In the genomic region with DNA sequence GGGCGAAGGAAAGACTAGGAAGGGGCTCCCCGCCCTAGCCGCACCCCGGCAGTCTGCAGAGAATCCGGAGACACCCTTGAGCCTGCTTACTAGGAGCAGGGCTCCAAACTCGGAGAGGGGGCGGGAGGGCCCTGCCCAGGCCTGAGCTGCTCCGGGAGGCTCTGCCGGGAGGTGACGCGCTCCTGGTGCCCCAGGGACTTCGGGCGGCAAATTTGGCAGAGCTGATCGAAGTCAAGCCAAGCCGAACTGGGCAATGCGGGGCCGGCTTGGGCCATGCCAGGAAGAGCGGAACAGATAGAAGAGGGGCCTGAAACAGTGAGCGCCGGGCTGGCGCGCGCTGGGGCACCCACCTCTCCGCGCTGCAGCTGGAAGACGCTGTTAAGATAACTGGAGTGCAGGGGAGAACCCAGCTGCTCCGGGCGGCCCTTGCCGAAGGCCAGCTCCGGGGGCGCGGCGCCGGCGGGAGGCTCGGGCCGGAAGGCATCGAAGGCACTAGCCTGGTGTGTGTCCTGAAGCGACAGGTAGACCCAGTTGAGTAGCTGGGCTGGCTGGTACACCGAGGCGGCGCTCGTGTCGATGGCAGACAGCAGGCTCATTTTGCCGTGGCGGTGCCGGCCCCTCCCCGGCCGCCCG, we compare ENCODE assay signal across 7 mouse cellular contexts. TPM values are rescaled to one million over a fixed set of nuclear protein-coding genes. Genes with fewer than 3 reads are reported as not detected.
DNase-seq lines count a peak whose midpoint lies in the region; ATAC-seq lines count a peak whose summit lies in the region.

No protein-coding gene starts in this region.

- H3K4me2 ChIP-seq in kidney, embryonic 15.5 days = peak overlapping the region; percentile 93
- peak overlapping the region; percentile 93 for H3K4me2 ChIP-seq in stomach, embryonic 15.5 days

- peak; percentile 59 for DNase-seq in B cell, adult 2 months
- DNase-seq in ES-CJ7 (ENCODE audit: low read depth, low spot score) = peak; percentile 41
- peak; percentile 55 for DNase-seq in embryo, embryonic 10.5 days (ENCODE audit: low spot score)
- peak; percentile 66 to 68 for DNase-seq in heart, adult 9 months (ENCODE audit: low spot score in 2 of 2)

- H3K4me3 ChIP-seq in kidney, embryonic 15.5 days (replicated peaks) = peak overlapping the region; percentile 79
- peak overlapping the region; percentile 61 for H3K4me3 ChIP-seq in macrophage (ENCODE audit: inconsistent target)
- peak overlapping the region; percentile 71 for H3K4me3 ChIP-seq in stomach, embryonic 15.5 days (replicated peaks)

- WGBS in kidney, embryonic 15.5 days = under 1% methylated on average over 46 of the region's 50 CpGs
- WGBS in macrophage (ENCODE audit: missing documents) = 2% methylated on average over 47 of the region's 50 CpGs
- WGBS in stomach, embryonic 15.5 days = under 1% methylated on average over 49 of the region's 50 CpGs

- no peaks in the 10 kb centered on the region for H3K9me3 ChIP-seq in kidney, embryonic 15.5 days (replicated peaks)
- no peaks in the 10 kb centered on the region for H3K9me3 ChIP-seq in stomach, embryonic 15.5 days

- H3K79me2 ChIP-seq in macrophage (ENCODE audit: inconsistent target) = peaks cover 29% of the 10 kb centered on the region

- peaks cover 50% of the 10 kb centered on the region for H3K4me1 ChIP-seq in kidney, embryonic 15.5 days
- H3K4me1 ChIP-seq in stomach, embryonic 15.5 days = peaks cover 30% of the 10 kb centered on the region

- H3K27me3 ChIP-seq in kidney, embryonic 15.5 days = no peaks in the 10 kb centered on the region
- no peaks in the 10 kb centered on the region for H3K27me3 ChIP-seq in stomach, embryonic 15.5 days (replicated peaks)

- peak; percentile 50 for ATAC-seq in kidney, embryonic 15.5 days (replicated peaks; ENCODE audit: low FRiP score)
- peak; percentile 16 for ATAC-seq in stomach, embryonic 15.5 days (ENCODE audit: insufficient read depth, low FRiP score, low read depth)

- peak overlapping the region; percentile 92 for H3K27ac ChIP-seq in kidney, embryonic 15.5 days
- peak overlapping the region; percentile 51 for H3K27ac ChIP-seq in macrophage
- peak overlapping the region; percentile 91 for H3K27ac ChIP-seq in stomach, embryonic 15.5 days

- peak overlapping the region; percentile 74 for H3K9ac ChIP-seq in kidney, embryonic 15.5 days
- H3K9ac ChIP-seq in stomach, embryonic 15.5 days = peak overlapping the region; percentile 78

- H3K36me3 ChIP-seq in kidney, embryonic 15.5 days = no peaks in the 10 kb centered on the region
- no peaks in the 10 kb centered on the region for H3K36me3 ChIP-seq in macrophage (ENCODE audit: inconsistent target)
- no peaks in the 10 kb centered on the region for H3K36me3 ChIP-seq in stomach, embryonic 15.5 days

RNA-seq across cellular contexts. Expression of gene Zcchc24, which starts 0.5 kb away (rescaled TPM):
- 18.3 and 21.0 TPM in 2 replicates for polyA plus RNA-seq in kidney, embryonic 15.5 days (2015; fragmentation: Nextera tagmentation; extraction: Ambion mirVana)
- total RNA-seq in macrophage (2018; cell fraction: chromatin; rRNA removed) = 10 to 100 TPM in 18 of 26 experiments, 1 to 10 TPM in 8; 1.4 to 30.9 (median 18.0) TPM
- total RNA-seq in macrophage (2018; cell fraction: cytosol; rRNA removed) = 10 to 100 TPM; 16.0 to 49.3 (median 30.4) TPM
- 10 to 100 TPM; 10.2 to 59.8 (median 28.2) TPM for total RNA-seq in macrophage (2018; cell fraction: nucleus; rRNA removed)
- polyA plus RNA-seq in macrophage (2018) = 26.2 to 48.4 TPM (median 38.0 TPM) in 3 replicates
- polyA plus RNA-seq in stomach, embryonic 15.5 days (2015; fragmentation: Nextera tagmentation; extraction: Ambion mirVana) = 25.7 and 26.9 TPM in 2 replicates

Comparison
In these comparisons a context has a peak if more than half of its experiments do, and no peak if none do; other contexts are left out.
1. Peak in every context shown above with its lines: DNase-seq, ATAC-seq, H3K4me3 ChIP-seq and H3K27ac ChIP-seq.